Mouse (Mus musculus) liver, postnatal 0 days (tissue): ENCODE data around the gene Clstn2.

Experiments used
- CTCF ChIP-seq: sonication (generic); IDR thresholded peaks from 2 replicates; pipeline ENCODE4 v1.5.1; 2016; ENCODE audit warnings: antibody characterized with exemption, low read depth
- EP300 ChIP-seq: IDR thresholded peaks from 2 replicates; pipeline ENCODE4 v1.6.1; 2016; ENCODE audit warnings: antibody characterized with exemption, low read depth, mild to moderate bottlenecking

DNA sequence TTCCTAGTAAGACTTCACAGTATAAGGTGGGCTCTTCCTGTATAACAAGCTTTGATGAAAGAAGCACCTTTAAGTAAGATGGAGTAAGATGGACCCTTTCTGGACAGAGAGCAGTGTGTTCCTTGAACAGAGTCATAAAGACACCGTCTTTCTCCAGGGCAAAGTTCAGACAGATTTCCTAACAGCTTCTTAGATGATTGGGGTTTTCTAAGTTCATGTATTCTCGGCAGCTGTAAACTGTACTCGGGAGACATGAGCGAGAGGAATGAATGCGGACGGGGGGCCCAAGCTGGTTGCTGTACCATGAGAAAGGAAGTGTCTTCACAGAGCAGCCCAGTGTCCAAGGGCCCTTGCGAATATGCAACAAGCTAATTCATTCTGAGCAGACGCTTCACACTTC, 75.5 kb downstream of the Clstn2 start:
- no peak for TF ChIP-seq EP300
- no peak for TF ChIP-seq CTCF
